Mouse (Mus musculus) forebrain, embryonic 16.5 days (tissue): ENCODE measurements around the gene Gucy2f. TPM values are rescaled to one million over a fixed set of nuclear protein-coding genes. Genes with fewer than 3 reads are reported as not detected.
"Not testable (repeated sequence)": the region's sequence is repeated elsewhere in the genome, so short reads cannot be mapped to it uniquely, and the experiment has no call there.

Source experiments
- ATAC-seq: fragments of 200-750 bp; cut with Nextera tagmentation; 2 replicates; pipeline ENCODE4 v1.8.0; 2017; ENCODE audit warnings: mild to moderate bottlenecking, moderate library complexity
- H3K27ac ChIP-seq: fragments of 300-500 bp; sonication (generic); 2 replicates; pipeline ENCODE4 v1.5.1; 2014; ENCODE audit warnings: low read length, control low read depth
- H3K27me3 ChIP-seq: fragments of 300-500 bp; sonication (generic); replicated peaks from 2 replicates; pipeline ENCODE4 v1.6.1; 2014; ENCODE audit warnings: low read length; ENCODE audit not compliant: control insufficient read depth, insufficient read depth
- H3K36me3 ChIP-seq: fragments of 300-500 bp; sonication (generic); 2 replicates; pipeline ENCODE4 v1.6.1; 2014; ENCODE audit not compliant: control insufficient read depth, insufficient read depth
- H3K4me1 ChIP-seq: fragments of 300-500 bp; sonication (generic); replicated peaks from 2 replicates; pipeline ENCODE4 v1.6.1; 2014; ENCODE audit warnings: low read length; ENCODE audit not compliant: control insufficient read depth, insufficient read depth
- H3K4me2 ChIP-seq: fragments of 300-500 bp; sonication (generic); 2 replicates; pipeline ENCODE4 v1.6.1; 2014; ENCODE audit warnings: mild to moderate bottlenecking, low read length, control low read depth
- H3K4me3 ChIP-seq: fragments of 300-500 bp; sonication (generic); replicated peaks from 2 replicates; pipeline ENCODE4 v1.5.1; 2014; ENCODE audit warnings: mild to moderate bottlenecking, low read length, control low read depth
- H3K9ac ChIP-seq: fragments of 300-500 bp; sonication (generic); replicated peaks from 2 replicates; pipeline ENCODE4 v1.6.1; 2014; ENCODE audit warnings: low read depth, low read length, control low read depth
- H3K9me3 ChIP-seq: fragments of 300-500 bp; sonication (generic); 2 replicates; pipeline ENCODE4 v1.6.1; 2016; ENCODE audit warnings: low read length; ENCODE audit not compliant: control insufficient read depth
- WGBS: fragments of 180-500 bp; shearing (Covaris S2); extraction: QIAGEN DNeasy Blood & Tissue Kit; methylation state at CpG from one replicate; pipeline ENCODE4 v1.1.7; 2014; 5-methylcytosine and 5-hydroxymethylcytosine counted together
- polyA plus RNA-seq: library from polyadenylated mRNA; unstranded; fragments of >200 nt; fragmentation: Nextera tagmentation; extraction: Ambion mirVana; gene quantifications from 2 replicates; pipeline ENCODE4 v1.2.1, GENCODE M21; 2015

Gene Gucy2f
- polyA plus RNA-seq: 0.04 and 0.09 TPM in 2 replicates

DNA sequence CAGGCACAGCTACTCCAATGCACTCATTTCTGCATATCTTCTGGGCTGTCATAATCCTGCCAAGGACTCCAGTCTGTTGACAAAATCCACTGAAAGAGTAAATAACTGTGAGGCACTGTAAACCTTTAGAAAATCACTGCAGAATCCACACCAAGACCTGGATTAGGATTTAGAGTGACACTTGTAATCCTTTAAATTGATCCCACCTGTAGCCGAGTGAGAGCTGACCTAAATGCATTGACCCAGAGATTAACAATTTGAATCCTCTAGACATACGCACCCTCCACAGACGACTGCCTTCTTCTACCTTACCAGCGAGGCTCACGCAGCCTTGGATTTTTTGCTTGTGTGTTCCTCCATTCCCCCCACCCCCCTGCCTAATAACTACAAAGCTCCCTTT is at the start of gene Gucy2f:
Gene Gucy2f, minus strand, starts transcription at position 101 of the 400 bp plus-strand sequence.
- Histone ChIP-seq H3K4me2 (no peak within 1 kb of the TSS), H3K4me3 (no peak within 1 kb of the TSS), H3K27ac (no peak within 1 kb of the TSS), H3K4me1 (no peaks in the 10 kb centered on the region), H3K9ac (no peak within 1 kb of the TSS), H3K9me3 (no peaks in the 10 kb centered on the region), H3K27me3 (no peaks in the 10 kb centered on the region), H3K36me3 (no peaks in the 10 kb centered on the region)
- WGBS: 51% methylated on average over 5 of the region's 5 CpGs
- ATAC-seq: no peak

DNA sequence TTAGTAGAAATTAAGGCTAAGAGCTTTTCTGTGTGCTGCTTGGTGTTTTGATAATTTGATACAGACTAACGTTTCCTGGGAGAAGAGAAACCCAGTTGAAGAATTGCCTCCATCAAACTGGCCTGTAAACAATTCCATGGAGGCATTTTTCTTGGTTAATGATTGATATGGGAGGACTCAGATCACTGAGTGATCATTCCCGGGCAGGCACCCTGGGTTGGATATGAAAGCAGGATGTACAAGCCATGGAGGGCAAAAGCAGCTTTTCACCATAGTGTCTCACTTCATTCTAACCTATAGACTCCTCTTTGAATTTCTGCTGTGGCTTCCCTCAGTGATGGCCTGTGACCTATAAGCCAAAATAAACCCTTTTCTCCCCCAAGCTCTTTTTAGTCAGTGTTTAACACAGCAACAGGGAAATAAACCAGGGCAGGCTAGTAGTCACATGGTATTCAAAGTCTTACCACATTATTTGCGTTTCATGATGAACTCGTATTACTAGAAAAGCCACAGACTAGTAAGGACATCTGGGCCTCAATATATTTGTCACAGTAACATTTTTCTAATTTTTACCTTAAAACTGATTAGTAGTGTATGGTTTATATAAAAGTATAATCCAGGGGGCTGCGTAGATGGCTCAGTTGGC is 49.1 kb upstream of the Gucy2f start:
- no peaks in the 10 kb centered on the region for H3K27me3 ChIP-seq
- no peaks in the 10 kb centered on the region for H3K4me1 ChIP-seq
- no peaks in the 10 kb centered on the region for H3K9me3 ChIP-seq
- H3K27ac ChIP-seq: no peak overlapping the region
- no peak overlapping the region for H3K9ac ChIP-seq
- no peak overlapping the region for H3K4me2 ChIP-seq
- no peak for ATAC-seq
- WGBS: 82% methylated on average over 5 of the region's 5 CpGs
- H3K36me3 ChIP-seq: no peaks in the 10 kb centered on the region
- no peak overlapping the region for H3K4me3 ChIP-seq

DNA sequence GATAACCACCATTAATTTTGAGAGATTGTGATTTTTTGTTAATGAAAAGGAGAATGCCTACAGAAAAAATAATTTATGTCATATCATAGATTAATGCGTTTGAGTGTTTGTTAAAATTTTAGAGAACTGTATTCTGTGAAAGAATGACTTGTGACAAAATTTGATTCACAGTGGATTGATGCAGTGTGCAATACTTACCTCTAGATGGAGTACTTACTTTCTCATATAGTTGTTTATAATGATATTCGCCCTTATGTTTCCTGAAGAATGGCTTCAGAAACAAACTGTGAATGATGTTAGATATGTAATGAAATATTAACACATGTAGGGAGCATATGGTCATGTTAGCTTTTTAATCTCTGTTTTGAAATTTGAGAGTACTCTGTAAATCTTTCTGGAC is 40.4 kb upstream of the Gucy2f start:
- Histone ChIP-seq H3K9ac (no peak overlapping the region), H3K27ac (no peak overlapping the region), H3K4me1 (no peaks in the 10 kb centered on the region), H3K4me3 (no peak overlapping the region), H3K36me3 (no peaks in the 10 kb centered on the region), H3K4me2 (no peak overlapping the region), H3K9me3 (no peaks in the 10 kb centered on the region), H3K27me3 (no peaks in the 10 kb centered on the region)
- WGBS: 49% methylated on average over 2 of the region's 2 CpGs
- no peak for ATAC-seq

DNA sequence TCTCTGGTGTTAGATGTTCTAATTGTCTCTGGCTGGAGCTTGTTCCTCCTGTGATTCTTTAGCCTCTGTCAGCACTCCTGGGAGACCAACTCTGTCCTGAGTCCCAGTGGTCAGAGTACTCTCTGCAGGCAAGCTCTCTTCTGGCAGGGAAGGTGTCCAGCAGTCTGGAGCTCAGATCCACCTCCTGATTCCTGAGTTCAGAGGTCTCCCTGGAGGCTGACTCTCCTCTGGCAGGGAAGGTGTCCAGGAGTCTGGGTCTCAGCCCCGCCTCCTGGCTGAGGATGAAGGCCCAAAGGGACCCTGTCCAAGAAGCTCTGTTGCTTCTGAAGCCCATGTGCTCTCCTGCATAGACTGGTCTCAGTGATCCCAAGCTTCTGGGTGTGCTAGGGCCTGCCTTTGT is 39.4 kb upstream of the Gucy2f start:
- H3K36me3 ChIP-seq, H3K27me3 ChIP-seq: not testable (repeated sequence)

DNA sequence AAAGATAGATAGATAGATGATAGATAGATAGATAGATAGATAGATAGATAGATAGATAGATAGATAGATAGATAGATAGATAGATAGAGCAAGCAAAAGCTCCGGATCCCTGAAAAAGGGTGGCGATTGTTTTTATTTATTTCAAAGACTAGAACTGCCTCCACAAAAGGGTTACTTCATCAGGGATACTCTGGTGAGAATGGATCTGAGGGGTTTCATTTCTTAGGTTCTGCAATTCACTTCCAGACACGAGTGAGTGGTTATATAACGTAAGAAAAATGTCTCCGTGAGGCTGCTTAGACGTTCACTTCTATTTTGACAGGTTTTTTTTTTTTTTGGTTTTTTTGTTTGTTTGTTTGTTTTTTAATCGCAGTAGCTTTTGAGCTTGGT is 32.0 kb upstream of the Gucy2f start:
- Histone ChIP-seq H3K27me3 (no peaks in the 10 kb centered on the region), H3K9ac (0 out of 2 replicates have a peak overlapping the region, but pooled peaks have one; percentile 19), H3K27ac (no peak overlapping the region), H3K4me1 (no peaks in the 10 kb centered on the region), H3K4me2 (peak overlapping the region; percentile 52), H3K9me3 (no peaks in the 10 kb centered on the region), H3K36me3 (no peaks in the 10 kb centered on the region), H3K4me3 (peak overlapping the region; percentile 57)
- 38% methylated on average over 7 of the region's 7 CpGs for WGBS
- ATAC-seq: peak; percentile 26; the same call in 1 of the 2 replicates

More for the DNA sequence above, 39.4 kb upstream of the Gucy2f start:
- 77% methylated on average over 1 of the region's 1 CpGs for WGBS
- not testable (repeated sequence) for H3K27ac ChIP-seq, H3K9me3 ChIP-seq, ATAC-seq, H3K9ac ChIP-seq, H3K4me2 ChIP-seq, H3K4me3 ChIP-seq, H3K4me1 ChIP-seq

DNA sequence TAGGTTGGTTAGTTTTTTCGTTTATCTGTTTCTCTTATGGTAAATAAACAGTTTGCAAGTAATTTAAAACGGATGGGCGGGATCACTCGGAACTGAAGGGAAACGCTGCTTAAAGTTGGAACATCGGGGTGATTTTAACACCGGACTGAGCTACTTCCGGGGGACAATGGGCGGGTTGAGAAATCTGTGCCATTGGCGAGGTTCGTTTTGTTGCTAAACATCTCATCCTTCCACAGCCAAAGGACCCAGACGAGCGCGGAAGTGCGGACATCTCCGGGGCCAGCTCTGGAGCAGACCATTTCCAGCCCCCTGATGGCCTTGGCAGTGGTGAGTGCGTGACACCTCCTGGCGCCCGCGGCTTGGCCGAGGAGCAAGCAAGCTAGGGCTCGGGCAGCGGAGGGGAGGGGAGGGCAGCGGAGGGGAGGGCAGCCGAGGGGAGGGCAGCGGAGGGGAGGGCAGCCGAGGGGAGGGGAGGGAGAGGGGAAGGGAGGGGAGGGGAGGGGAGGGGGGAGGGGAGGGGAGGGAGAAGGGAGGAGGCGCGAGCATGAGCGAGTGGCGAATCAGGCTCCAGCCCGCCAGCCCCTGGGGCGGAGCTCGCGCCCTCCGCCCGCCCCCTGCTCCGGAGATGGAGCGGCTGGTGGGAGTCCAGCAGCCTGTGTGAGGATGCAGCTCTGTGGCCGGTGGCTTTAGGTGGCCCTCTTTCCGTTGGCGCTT is 31.5 kb upstream of the Gucy2f start:
- Histone ChIP-seq H3K36me3 (no peaks in the 10 kb centered on the region), H3K9me3 (no peaks in the 10 kb centered on the region), H3K27ac (peak overlapping the region; percentile 85), H3K4me2 (peak overlapping the region; percentile 52), H3K9ac (peak overlapping the region; percentile 64), H3K4me1 (no peaks in the 10 kb centered on the region), H3K27me3 (no peaks in the 10 kb centered on the region), H3K4me3 (peak overlapping the region; percentile 57)
- WGBS: 18% methylated on average over 26 of the region's 42 CpGs
- peak; percentile 98 for ATAC-seq

DNA sequence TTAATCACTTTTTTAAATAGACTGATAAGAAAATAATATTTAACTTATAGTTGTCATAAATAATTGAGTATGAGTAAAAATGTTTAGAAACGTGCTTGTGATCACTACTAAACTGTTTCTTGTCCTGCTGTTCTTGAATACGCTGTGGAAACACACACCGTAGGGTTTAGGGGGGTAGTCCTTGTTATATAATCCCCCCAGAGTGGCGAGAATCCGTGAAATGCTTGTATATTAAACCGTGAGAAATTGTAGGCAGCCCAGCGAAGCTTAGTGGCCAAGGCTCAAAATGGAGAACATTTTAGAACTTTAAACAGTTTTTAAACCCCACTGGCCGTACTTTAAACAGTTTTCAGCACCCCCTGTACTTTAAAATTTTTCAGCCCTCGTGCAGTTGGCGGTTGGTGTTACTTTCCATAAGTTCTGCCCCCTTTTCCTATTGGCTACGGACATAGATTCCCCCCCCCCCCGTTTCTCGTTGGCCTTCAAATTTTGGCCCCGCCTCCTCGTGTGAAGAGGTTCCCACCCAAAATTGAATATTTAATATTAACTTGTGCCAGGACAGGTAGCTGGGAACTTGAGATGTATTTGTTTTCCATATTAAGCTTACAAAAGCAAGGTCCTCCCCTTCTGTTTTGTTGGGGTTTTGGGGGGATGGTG is 30.8 kb upstream of the Gucy2f start:
- H3K4me3 ChIP-seq: peak overlapping the region; percentile 57

DNA sequence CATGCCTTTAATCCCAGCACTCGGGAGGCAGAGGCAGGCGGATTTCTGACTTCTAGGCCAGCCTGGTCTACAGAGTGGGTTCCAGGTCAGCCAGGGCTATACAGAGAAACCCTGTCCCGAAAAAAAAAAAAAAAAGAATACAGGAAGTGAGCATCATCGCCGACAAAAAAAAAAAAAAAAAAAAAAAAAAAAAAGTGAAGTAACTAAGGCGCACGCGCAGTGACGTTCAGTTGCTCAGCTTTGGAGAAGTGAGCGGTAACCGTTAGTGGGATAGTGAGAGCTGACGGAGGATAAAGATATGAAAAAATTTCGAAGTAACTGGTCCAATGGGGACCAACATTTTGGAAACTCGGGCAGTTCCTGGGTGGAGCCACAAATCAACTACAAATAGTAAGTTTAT is 29.8 kb upstream of the Gucy2f start, which contains the start of gene Nxt2:
Gene Nxt2, plus strand, starts transcription at position 229 of the 400 bp plus-strand sequence.
- no peak for ATAC-seq
- no peak within 1 kb of the TSS for H3K9ac ChIP-seq
- H3K27ac ChIP-seq: no peak within 1 kb of the TSS
- H3K27me3 ChIP-seq: no peaks in the 10 kb centered on the region
- no peaks in the 10 kb centered on the region for H3K4me1 ChIP-seq
- H3K4me2 ChIP-seq: peak within 1 kb of the TSS; percentile 51
- WGBS: 93% methylated on average over 14 of the region's 14 CpGs
- H3K9me3 ChIP-seq: no peaks in the 10 kb centered on the region
- H3K4me3 ChIP-seq: peak within 1 kb of the TSS; percentile 57
- H3K36me3 ChIP-seq: no peaks in the 10 kb centered on the region

More for the DNA sequence above, 30.8 kb upstream of the Gucy2f start:
- H3K4me1 ChIP-seq: no peaks in the 10 kb centered on the region
- H3K36me3 ChIP-seq: no peaks in the 10 kb centered on the region
- peak overlapping the region; percentile 64; the same call in 1 of the 2 replicates for H3K9ac ChIP-seq
- no peaks in the 10 kb centered on the region for H3K9me3 ChIP-seq
- peak overlapping the region; percentile 85 for H3K27ac ChIP-seq
- no peaks in the 10 kb centered on the region for H3K27me3 ChIP-seq
- H3K4me2 ChIP-seq: peak overlapping the region; percentile 51
- WGBS: 23% methylated on average over 15 of the region's 15 CpGs
- ATAC-seq: peak; percentile 34

DNA sequence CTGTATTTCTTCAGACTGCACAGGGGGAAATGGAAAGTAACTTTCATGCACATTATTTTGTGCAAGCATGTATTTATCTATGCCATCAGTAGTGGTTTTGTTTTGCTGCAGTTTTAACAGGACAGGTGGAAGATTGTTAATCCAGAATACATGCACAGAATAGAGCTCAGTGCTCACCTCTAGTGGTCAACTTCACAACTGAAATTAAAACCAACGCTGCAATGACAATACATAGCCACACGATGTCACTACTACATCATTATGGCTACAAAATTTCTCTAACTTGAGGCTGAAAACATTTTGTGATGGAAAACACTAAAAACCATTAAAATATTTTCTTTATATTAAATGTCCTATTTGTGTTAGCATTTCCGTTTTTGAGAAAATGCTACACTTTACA is 3.6 kb upstream of the Gucy2f start:
- Histone ChIP-seq H3K27ac (no peak overlapping the region), H3K4me1 (no peaks in the 10 kb centered on the region), H3K27me3 (no peaks in the 10 kb centered on the region), H3K36me3 (no peaks in the 10 kb centered on the region), H3K9me3 (no peaks in the 10 kb centered on the region), H3K4me2 (no peak overlapping the region), H3K9ac (no peak overlapping the region), H3K4me3 (no peak overlapping the region)
- 6% methylated on average over 3 of the region's 3 CpGs for WGBS
- ATAC-seq: peak; percentile 36; the same call in 1 of the 2 replicates
